Mouse (Mus musculus): ENCODE results near the gene Efcab6.
"Not testable (repeated sequence)": the region's sequence is repeated elsewhere in the genome, so short reads cannot be mapped to it uniquely, and the experiment has no call there.

The Efcab6 gene

DNA sequence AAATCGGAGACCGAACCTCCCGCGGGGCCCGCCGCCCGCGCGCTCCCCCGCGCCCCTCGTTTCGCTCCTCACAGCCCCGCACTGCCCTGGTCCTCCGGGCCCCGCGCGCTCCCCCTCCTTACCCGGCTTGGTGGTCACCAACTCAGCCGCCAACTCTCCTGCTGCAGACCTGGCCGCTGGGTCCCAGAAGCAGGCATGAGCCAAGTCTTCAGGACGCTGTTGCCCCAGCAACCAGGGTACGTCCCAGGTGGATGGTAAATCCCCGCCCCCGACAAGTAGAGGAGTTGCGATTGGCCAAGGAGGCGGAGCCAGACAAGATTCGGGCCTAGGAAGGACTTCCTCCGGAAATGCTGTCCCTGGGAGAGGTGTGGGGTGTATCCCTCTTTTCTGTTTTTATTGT is at the start of gene Efcab6:
Efcab6 (minus strand) TSS at position 240 of the 400 bp plus-strand sequence.
- no peak for DNase-seq

DNA sequence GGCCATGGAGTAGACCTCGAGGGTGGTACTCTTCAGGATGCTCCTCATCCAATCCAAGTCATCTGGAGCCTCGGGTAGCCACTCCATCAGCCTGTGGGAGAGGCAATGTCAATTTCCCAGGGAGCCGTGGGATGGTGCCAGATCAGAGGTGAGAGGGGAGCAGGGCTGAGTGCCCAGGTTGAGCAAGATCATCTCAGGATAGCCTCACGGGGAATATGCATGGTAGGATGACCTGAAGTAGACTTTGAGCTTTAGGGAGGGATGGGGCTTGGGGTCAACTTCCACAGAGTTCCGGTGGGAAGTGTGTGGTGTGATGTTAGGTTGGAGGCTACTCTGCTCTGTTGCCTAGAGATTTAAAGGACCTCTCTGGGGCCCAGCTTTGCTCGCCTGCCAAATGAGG is 48.7 kb upstream of the Efcab6 start:
- no peak for DNase-seq

DNA sequence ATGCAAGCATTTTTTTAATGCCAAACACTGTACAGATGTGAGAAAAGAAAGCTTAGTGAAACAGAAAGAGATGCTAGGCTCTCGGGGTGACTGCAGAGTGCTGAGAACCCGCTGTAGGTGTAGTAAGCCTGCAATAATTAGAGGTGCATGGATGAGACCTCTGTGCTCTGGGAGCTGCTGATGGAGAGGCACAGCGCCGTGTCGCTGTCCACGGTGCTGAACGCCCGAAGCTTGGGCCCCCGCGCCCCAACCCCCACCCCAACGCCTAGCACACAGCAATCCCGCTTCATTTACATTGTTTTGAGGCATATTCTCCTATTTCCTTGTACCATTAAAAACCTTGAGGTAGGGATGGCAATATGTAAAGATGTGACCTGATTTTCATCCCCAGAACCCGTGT is 43.7 kb upstream of the Efcab6 start:
- DNase-seq = no peak

DNA sequence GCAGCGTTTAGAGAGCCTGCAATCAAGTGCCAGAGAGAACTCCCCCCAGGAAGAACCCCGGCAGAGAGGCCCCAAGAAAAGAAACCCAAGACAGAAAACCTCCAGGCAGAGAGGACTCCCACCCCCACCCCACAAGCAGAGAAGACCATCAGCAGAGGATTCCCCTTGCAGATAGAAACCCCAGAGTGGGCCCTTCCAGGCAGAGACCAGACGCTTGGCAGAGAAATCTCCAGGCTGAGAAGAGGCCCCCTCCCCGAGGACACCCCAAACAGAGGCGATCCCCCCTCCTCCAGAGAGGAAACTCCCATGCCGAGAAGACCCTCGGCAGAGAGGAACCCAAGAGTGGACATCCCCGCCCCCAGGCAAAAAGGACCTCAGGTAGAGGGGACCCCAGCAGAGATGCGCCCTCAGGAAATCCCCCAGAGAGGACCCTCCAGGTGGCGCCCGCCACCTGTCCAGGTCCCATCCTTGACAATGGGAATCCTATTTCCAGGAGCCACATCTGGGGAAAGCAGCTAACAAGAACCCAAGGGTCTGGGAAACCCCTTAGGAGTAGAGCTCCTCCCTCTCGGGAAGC is 40.8 kb upstream of the Efcab6 start:
- no peak for DNase-seq

DNA sequence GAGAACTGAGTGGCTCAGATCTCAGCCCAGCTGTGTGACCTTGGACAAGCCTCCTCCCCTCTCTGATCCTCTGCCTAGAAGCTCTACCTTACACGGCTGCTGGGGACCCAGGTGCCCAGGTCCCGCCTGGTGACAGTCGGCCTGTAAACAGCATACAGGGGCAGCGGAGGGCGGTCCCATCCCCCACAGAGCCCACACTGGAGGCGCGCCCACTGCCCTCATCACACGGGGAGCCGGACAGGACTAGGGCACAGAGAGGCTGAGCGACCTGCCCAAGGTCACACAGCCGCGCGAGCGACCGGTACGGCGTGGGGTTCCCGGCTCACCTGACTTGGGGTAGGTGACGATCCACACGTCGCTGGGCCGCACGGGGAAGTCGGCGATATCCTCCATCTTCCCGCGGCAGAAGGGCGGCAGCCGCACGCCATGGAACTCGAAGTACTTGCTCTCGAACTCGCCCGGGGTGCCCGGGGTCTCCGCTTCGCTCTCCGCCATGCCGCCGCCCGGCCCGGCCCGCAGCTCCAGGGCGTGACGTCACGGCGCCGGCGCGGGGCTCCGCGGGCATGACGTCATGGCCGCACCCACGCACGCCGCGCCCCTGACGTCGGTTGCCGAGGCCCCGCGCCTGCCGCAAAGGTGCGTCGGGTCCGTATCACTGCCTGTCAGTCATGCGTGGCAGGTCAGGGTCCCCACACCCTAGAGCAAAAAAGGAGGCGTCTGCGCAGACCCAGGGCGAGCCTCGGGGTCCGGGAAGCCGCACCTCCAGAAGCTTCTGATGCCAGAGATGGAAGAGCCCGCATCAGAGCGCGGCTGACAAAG is 40.1 kb upstream of the Efcab6 start, which contains the start of gene Sult4a1:
Sult4a1 (minus strand) TSS at position 650 of the 819 bp plus-strand sequence.
- no peak for DNase-seq

DNA sequence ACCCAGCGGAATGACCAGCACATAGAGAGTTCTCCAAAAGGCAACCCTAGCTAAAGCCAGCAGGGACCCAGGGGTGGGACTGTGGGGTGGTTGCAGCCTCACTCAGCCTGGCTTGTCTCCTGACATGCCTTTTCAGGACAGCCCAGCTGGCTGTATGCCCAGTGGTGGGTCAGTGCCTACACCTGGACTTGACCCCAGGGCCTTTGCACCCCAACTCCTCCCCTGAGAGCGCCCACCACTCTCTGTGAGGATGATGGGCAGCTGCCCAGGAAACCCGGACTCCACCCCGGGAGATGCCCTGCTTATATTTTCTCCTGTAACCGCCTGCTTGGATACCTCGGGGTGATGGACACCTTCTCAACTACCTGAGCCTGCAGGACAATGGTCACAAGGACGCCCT is 39.4 kb upstream of the Efcab6 start:
- DNase-seq = no peak

DNA sequence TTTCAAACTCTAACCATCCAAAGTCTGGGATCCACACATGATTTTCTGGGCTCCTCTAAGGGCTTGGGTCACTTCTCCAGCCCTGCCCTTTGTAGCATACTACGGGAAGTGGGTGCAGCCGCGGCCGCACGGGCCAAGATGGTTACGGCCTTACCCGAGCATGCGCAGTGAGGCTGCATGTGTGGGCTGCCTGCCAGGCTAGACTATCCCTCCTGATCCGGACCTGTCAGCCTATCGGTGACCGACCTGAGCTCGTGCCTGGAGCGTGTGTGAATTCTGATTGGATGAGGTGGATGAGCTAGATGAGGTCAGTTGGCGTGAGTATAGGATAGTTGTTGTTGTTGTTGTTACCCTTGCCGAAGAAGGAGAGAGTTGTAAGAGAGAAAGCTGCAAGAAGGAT is 32.4 kb upstream of the Efcab6 start:
- not testable (repeated sequence) for DNase-seq

DNA sequence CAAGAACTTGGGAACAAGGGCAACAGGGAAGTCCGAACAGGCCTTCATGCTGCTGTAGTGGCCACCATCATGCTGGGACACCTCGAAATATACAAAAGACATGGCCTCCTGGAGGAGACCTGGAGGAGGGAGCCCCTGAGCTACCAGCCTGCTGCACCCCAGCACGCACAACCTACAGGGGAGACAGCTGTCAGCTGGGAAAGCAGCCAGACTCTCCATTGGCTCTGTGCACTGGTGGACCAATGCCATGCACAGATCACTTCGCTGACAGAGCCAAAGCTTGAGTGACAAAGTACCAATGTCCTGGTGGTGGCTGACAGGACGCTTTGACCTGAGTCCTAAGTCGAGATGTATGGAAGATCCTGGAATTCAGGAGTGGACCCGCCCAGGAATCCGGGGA is 30.9 kb upstream of the Efcab6 start:
- DNase-seq = no peak

DNA sequence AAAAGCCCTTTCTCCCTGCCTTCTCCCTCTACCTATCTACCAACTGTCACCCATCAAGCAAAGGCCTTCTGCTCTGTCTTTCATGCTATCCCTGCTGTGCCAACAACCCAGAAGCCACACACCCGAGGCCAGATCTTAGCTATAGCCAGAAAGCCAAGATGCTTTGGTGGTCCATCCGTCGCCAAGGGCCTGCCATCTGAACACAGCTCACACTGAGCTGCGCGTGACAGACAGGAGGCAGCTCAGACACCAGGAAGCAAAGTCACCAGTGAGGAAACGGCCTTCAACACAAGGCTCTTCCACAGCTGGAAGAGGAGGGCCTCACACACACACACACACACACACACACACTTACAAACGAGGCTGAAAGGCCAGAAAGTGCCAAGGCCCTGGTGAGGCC is 29.7 kb upstream of the Efcab6 start:
- DNase-seq = no peak

DNA sequence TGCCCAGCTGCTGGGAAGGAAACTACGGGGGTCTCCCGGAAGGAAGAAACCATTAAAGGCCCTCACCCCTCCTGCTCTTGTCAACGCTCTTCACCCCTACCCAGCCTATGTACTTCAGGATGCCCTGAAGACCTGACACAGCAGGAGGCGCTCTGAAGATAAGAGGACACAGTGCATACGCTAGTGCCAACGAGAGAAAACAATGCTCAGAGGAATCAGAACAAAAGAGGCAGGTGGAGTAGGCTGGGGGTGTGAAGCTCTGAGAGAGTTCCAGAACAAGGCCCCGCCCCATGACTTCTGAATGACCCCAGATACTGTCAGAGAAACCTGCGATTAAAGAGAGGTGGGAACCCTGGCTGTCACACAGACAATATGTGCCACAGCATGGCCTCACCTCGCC is 21.6 kb upstream of the Efcab6 start:
- no peak for DNase-seq

DNA sequence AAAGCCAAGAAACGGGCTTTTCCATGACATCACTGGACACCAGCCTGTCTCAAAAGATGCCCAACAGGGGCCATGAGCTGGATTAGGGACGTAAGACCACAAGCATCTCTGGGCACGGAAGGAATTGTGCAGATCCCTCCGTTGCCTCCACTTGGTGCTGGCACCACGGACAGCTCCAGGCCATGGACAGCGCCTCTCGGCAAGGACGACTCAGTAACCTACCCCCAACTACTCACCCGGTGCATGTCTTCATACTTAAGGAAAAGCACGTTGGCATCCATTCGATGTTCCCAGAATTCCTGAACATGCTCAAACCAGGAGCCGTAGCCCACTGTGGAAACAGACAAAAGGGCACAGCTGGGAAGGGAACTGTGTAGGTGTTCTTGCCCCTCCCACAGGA is 21.2 kb upstream of the Efcab6 start:
- no peak for DNase-seq

DNA sequence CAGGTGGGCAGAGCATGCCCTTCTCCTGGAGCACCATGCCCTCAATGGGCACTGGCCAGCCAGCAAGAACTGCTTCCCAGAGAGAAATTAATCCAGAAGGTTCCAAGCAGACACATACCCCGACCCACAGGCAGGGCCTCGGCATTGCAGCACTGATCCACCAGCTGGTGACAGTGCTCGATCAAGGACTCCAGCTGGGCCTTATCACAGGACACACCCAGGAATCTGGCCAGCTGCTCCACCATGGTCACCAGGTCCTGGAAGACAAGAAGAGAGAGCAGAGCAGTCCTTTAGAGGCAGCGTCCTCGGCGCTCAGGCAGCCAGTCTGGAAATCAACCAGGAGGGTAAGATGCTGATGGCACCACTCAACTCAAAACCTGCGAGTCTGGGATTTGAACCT is 14.9 kb upstream of the Efcab6 start:
- DNase-seq = no peak

DNA sequence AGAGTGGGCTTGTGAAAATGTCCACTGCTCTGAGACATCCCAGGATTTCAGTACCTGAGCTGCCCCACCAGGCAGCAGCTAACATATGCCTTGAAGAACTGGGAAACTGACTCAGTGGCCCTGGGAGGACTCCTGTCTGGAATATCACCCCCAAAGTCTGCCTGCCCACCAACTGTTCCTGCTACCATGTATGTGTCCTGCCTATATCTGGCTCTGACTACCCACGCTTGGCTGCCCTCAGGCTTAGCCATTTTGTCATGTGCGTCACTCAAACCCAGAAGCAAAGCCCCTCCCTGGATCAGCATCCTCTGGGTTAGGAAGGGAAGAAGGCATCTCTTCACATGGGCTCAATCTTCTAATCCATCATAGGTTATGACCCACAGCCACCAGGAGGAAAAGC is 14.3 kb upstream of the Efcab6 start:
- DNase-seq = no peak

DNA sequence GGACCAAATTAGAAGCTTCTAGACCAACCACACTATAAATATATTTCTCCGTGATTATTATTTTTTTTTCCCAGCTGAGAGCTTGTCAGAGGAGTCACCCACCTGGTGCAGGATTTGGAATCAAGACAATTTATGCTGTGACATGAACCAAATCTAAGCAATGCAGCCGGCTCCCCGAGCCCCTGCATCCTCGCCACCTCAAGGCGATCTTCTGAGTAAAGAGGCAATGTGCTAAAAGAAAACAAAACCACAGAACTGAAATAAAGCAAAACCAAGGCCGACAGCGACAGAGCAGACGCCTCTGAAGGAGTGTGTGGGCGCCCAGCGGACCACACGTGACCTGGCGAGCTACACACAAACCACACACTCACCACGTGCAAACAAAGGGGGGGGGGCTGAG is 13.5 kb upstream of the Efcab6 start:
- no peak for DNase-seq

DNA sequence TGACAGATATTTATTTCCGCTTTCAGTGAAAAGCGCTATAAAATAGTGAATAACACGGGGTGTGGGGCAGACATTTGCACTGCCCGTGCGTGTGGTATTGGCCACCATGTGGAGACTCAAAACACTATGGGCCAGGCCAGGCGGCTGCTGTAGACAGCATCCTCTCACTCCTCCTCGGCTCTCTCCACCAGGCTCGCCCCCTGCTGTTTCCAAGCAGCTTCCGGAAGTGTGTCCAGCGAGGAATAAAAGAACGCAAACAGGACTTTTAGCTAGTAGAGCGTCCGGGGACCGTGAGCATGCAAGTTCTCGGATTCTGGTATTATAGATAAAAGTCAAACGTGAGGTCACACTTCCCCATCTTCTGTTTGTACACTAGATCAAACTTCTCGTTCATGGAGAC is 12.0 kb upstream of the Efcab6 start:
- DNase-seq = no peak

DNA sequence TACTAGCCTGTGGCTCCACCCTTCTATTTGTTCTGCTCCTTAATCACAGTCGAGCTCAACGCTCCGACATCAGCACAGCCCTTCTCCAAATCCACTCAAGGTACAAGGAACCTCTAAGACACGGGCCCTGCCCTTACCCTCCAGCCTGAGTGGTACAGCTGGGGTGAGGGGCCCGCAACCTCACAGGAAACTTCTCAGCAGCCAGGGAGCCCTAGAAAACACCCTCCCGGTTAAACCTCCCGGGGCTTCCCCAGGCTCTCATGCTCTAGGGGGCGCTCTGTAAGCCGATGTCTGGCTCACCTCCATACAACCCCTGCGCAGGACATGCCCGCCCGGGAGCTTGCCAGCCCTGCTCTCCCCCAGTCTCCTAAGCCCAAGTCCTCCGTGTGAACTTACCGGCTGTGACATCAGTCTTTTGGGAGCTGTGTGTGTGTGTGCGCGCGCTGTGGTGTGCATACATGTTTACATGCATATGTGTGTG is 9.6 kb upstream of the Efcab6 start:
- DNase-seq = no peak

DNA sequence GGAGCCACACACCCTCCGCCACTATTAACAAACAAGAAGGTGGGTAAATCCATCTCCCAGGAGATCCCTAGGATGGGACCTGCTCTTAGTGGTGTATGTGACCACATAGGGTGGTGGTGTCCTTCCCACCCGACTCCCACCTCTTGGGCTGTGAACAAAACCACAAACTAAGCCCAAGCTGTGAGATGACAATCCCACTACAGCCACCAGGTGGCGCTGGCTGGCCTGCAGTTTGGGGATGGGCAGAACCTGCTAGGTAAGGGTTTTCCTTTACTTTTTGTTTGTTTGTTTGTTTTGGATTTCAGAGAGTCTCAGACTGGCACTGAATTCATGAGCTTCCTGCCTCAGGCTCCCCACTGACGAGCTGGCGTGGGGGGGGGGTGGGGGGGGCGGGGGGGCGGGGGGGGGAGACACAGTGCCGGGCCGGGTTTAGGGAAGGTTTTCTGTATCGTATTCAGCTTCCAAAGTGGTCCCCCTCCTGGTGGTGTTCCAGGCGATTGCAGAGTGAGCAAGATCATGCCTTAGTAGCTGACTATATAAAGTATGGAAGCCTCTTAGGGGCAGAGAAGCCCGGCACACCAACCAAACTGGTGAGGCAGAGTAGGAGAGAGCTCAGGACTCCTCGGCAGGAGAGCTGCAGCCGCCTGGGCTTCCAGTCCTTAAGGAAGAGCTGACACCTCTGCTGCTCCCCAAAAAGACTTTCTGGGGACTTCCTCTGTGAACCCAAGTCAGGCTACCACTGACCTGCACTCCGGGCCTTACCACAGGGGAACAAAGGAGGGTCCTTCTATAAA is 8.9 kb upstream of the Efcab6 start:
- peak in 1 of 2 experiments; percentile 51 for DNase-seq

DNA sequence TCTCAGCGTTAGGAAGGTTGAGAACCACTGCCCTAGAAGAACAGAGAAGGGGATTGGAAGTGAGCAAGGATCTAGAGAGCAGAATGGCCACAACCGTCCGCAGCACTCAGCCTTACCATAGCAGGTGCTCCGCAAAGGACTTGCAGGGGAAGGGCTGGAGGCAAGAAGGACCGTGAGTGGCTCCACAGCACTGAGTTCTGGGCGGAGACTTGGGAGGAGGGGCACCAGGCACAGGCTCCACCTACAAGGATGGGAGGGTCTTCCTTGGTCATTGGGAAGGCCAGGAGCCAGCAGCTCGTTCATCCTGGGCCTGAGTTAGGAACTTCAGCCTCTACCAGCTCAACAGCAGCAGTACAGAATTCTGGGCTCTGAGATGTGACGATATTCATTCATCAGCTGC is 7.9 kb upstream of the Efcab6 start:
- DNase-seq = no peak

DNA sequence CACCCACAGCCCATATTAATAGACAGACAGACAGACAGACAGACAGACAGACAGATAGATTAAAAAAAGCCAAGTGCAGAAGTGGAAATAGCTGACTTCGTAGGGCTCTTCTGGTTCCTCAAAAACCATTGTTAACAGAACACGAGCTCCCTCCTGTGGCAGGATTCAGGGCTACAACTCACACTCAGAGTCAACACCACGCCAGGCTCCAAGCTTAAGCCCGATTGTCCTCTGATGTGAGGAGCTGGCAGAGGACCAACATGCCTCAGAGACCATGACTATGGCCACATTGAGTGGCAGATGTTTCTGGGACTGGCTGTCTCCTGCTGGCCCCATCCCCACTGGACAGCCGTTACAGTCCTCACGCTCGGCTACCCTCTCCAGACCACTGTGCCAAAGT is 7.0 kb upstream of the Efcab6 start:
- DNase-seq = peak in 1 of 2 experiments; percentile 40

DNA sequence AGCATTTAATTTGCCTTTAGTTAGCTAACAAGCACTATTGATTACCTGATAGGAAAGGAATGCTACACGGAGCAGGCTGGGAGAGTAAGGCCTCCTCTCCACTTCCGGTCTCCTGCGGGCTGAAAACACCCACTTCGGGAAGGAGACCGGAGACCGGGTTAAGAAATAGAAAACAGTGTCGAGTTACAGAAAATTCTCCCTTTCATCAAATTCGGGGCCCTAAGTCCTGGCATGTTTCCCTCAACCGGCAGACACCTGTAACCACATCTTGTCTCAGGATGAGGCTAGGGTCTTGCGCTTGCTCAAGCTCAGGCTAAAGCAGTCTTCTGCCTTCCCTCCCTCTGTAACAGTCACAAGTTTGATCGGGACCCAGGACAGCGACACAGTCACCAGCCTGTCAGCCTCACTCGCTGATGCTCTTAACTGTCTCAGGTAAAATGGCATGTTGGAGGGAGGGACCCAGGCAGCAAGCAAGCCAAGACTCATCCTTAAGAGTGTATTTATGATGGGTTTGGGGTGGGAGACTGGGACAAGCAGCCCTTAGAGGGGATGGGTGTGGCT is 5.0 kb upstream of the Efcab6 start:
- DNase-seq = no peak

DNA sequence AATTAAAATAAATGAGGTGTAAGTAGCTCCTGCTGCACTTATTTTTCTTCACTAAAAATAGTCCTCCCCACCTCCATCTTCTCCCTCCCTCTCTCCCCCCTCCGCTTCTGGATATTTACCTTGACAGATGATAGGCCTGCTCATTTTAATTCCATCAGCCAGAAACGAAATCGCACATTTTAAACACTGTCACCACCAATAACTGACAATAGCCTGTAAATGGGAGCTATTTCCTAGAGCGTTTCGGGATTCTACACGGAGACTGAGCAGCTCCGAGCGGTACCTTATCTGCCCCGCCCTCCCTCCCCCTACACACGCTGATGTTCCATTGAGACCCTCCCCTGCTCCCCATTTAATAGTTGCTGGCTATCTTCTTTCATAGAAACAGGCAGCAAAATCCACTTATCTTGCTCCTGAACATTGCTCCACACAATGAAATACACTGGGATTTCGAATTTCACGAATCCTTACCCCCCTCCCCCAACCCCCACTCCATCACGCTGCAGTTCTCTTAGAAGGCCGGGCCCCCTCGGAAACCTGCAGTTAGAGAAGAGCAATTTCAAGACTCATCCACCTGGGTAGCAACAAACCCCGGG is 4.4 kb upstream of the Efcab6 start:
- DNase-seq = no peak

DNA sequence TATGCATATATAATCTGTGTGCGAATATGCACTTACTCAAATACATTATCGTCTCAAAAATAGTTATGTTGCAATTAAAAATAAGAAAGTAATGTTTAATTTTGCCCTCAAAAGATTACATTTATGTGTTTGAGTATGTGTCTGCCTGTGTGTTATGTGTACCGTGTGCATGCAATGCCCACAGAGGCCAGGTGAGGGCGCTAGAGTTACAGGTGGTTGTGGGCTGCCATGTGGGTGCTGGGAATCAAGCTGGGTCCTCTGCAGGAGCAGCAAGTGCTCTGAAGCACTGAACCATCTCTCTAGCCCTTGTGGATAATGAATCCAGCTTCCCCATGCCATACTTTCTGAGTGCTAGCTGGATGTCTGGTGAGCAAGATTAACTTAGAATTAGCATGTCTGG is 522 bp upstream of the Efcab6 start:
- no peak for DNase-seq

DNA sequence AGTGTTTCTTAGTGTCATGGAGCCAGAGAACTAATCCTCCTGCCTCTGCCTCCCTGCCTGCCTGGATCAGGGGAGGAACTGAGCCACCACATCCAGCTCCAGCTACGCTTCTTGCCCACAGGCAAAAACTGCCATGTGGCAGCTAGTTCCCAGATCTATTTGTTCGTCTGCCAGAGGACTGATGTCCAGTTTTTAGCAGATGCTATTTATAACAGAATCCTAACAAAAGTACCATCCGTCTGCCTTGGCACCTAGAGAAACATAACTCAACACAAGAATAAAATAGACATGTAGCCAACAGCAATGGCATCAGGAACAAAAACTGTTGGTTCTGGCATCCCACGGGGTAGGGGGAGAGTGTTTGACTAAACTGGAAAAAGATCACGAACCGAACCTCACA is 6.3 kb downstream of the Efcab6 start:
- DNase-seq = no peak

All from spleen, adult 18-20 months (tissue).